Mouse (Mus musculus) thymus, adult 2 months (tissue): ENCODE data around the gene Zfp622.

ENCODE experiments used
- CTCF ChIP-seq: fragments of 200-500 bp; IDR thresholded peaks from 2 replicates; pipeline ENCODE4 v1.5.1; 2012; ENCODE audit warnings: mild to moderate bottlenecking, control low read depth, low read length, moderate library complexity, borderline replicate concordance; ENCODE audit not compliant: control insufficient read depth, poor library complexity, insufficient read depth; ENCODE audit errors: extremely low read depth
- POLR2A ChIP-seq: fragments of 200-500 bp; IDR thresholded peaks from 2 replicates; pipeline ENCODE4 v1.6.1; 2012; ENCODE audit warnings: mild to moderate bottlenecking, low read length, control low read depth, moderate library complexity; ENCODE audit not compliant: control insufficient read depth, poor library complexity, insufficient read depth; ENCODE audit errors: extremely low read depth

GRCm38 (mm10) chr15:25974352-25974751 lies 9.8 kb upstream of the Zfp622 start:
- TF ChIP-seq POLR2A, result no peak
- no peak for TF ChIP-seq CTCF
